Mouse (Mus musculus) kidney, adult 8-10 months (tissue): ENCODE measurements around the gene Itga8.
A peak's percentile ranks its signal among the peaks of the same experiment; 100 is the strongest.

Source experiments
- DNase-seq, 2 experiments: peaks; one replicate each; pipeline ENCODE4 v3.0.0; 2022

Itga8 gene

DNA sequence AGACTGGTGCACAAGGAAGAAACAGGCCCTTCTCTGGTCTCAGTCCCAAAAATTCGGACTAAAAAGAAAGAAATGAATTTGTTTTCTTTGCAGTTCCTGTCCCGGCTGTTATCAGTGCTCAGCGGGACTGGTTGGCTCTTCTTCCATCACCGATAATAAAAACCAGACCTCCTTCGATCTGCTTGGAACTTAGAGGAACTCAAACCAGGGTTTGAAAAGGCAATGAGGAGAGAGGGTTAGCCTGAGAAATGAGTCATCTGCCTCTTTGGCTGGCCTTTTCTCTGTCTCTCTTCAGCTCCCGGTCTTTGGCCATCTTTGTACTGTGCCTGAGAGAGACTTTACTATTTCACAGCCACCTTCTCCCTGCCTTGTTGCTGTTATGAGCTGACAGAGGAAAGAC, 112.7 kb downstream of the Itga8 start:
- no peak for DNase-seq

DNA sequence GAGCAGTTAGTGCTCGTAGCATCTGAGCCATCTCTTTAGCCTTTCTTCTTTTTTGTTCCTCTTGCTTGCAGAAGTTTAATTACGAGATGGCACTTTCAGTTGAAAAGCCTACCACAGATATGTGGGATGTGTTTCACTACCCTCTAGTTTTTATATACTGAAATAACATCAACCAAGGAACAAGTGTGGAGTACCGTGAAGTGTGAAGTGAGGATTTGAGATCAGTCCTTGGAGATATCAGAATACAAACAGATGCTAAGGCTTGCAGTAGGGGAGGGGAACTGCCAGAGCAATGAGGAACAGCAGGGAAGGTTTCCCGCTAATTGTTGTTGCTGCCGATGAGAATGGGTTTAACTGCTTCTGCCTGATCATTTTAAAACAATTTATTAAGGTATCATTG, 114.1 kb downstream of the Itga8 start:
- DNase-seq: no peak

DNA sequence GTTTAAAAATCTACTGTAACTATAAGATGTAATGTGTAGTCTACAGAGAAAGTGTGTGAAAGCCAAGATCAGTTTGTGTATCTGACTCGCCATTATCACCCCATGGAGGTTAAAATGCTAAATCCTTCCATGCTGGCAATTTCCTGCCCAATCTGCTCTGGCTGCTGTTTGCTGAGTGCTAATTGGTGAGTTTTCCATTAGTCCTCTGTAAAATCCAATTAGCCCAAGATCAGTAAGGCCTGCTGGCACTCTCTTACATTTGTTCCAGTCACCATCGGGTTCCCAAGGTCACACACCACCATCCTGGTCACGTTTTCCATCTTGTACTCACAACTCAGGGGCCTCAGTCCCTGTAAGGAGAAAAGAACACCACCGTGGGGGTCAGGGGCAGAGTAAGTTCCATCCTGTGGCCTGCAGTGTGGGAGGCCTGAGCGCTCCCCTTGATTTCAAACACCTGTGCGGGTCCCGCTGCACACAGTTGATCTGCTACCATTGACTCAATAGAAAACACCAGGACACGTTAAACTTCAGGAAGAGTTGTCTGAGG, 119.2 kb downstream of the Itga8 start:
- DNase-seq: no peak

DNA sequence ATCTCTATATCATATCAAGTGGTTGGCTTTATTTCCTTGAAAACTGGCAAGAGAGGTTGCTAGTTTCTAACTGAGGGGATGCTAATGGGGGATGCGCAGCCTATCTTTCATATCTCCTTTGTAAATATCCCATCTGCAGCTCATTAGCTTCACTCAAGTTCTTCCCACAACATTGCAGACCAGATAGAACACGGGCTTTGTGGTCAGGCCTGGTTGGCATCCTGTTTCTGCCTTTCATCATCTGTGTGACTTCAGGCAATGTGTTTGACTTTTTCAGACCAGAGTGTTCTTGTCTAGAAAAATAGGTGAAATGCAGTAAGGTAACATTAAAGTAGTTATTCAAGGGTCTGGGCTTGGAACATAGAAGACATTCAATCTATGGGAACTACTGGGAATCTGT, 121.1 kb downstream of the Itga8 start:
- DNase-seq: no peak

DNA sequence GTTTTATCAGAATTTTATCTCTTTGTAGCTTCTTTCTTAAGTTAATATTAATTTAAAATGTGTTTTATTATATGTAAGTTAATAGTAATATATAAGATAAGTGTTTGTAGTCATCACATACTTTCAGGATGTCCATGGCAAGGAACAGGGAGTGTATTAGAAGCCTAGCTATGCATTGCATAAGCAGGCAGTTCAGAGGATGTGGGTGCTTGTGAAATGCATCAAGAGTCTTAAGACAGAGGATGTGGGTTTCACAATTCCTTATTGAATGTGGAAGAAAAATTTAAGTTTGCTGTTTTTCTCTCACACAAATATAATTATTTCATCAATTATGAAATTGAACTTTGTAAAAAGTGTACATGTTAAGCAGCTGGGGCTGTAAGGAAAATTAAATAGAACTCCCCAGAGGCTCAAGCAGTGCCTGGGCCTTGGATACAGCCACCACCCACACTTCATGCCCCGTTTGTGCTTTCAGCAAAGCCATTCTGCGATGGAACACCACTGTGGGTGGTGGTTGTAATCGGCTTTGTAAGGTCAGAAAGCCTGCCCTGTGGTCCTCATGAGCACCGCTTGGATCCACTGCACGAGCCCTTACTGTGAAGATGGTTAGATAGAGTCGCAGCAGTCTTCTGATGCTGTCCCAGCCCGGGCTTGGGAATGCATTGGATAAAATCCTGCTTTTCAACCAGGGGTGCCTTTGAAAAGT, 126.8 kb downstream of the Itga8 start:
- DNase-seq: no peak

DNA sequence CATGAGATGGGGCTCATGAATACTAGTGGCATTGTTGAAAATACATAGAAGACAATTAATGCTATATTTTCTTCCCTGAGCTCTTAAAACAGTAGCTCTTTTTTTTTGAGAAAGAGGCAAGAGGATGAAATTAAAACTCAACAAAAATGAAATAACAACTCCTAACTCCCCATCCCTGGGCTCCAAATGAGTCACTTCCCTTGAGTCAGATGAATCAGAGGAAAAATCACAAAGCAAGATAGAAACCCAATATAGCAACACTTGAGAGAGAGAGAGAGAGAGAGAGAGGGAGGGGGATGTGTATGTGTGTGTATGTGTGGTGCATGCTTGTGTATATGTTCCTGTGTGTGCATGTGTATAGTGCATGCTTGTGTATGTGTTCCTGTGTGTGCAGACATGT, 131.5 kb downstream of the Itga8 start:
- DNase-seq: no peak

DNA sequence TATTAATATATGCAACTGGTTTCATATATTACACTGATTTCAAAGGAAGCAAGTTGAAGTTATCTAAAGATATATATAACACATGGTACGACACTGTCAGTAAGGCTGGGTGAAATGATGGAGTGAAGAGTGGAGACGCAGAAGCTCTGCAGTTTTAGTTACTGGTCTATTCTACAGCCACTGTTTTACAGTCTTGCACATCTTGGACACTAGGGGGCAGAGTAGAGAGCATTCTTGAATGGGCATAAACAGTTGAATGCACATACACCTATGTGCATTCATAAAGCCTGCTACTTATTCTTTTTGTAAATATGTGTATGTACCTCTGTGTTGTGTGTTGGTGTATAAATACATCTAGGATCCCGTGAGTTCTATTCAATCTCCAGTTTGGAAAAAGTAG, 141.2 kb downstream of the Itga8 start:
- DNase-seq: peak; percentile 14 to 20

DNA sequence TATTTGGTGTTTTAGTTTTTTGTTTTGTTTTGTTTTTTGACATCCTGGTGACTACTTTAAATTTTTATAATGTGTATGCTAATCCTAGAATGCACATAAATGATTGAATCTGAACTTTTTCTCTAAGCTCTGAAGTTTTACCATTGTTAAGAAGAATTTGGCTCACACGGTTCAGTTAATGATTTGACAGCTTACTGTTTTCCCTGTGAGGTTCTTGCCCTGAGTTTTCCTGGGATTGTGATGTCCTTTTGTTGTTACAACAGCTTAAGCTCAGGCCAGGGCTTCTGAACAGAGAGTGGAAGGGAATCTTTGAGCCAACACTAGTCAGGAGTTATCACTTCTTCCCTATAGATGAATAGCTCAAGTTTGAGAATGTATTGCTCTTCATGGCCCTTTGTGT, 144.7 kb downstream of the Itga8 start:
- DNase-seq: peak in 1 of 2 experiments; percentile 22

DNA sequence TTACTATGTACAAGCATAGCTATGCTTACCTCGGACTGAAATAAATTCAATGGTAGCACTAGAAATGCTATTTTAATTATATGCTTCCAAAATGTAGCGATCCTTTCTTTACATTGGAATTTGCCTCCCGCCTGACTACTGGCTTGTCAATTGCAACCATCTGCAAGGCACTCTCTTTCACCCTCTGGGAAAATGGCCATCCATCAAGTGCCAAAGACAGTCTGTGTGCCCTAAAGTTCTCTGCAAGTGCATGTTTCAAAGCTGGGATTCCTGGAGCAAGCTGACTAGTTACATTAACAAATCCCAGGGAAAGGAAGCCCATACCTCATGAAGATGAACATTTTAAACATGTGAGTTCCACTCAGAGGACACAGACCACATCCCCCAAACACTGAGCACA, 145.3 kb downstream of the Itga8 start:
- DNase-seq: no peak

DNA sequence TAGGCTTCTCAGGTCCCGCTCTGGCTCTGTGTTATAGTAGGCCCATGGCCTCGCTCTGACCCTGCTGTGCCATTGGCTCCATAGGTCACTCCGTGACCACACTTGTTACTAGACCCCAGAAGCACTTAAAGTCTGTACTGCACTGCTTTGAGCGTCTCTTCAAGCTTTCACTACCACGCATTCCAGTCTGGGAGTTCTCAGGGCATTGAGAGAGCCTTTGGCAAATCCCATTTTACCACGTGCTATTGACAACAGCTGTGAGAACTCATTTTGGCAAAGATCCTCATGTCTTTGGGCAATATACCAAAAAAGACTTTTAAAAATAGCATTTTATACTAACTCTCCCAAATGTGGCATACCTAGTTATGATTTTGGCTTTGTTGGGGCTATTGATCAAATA, 147.0 kb downstream of the Itga8 start:
- DNase-seq: no peak

DNA sequence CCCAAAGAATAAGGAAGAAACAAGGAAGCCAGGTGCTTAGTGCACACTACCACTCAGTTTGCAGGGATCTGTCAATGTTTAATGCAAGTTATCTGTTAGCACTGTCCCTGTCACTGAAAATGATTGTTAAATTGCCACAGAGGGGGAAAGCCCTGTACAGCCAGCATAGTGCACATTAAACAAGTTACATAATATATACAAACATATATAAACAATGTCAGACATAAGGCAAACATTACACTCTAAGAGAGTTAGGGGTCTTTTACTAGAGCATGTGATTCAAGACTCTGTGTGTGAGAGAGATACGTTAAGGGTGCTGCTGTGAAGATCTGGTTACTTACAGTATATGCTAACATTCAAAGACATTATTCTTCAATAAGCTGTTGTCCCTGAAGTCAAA, 148.2 kb downstream of the Itga8 start:
- DNase-seq: peak in 1 of 2 experiments; percentile 8

DNA sequence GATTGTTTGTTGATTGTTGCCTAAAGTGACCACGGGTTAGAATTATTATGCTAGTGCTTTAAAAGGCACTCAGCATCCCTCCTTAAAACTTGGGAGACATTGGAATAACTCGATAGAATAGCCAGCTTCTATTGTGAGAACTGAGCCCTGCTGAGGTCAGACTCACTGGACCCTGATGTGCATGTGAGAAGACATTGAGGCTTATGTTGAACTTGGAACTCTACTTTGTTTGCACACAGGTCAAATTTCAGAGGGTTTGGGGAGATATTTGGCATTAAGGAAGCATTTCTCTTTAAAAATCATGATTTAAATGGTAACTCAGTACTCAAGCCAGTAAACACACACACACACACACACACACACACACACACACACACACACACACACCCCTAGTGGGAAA, 153.8 kb downstream of the Itga8 start:
- peak; percentile 23 to 50 for DNase-seq

DNA sequence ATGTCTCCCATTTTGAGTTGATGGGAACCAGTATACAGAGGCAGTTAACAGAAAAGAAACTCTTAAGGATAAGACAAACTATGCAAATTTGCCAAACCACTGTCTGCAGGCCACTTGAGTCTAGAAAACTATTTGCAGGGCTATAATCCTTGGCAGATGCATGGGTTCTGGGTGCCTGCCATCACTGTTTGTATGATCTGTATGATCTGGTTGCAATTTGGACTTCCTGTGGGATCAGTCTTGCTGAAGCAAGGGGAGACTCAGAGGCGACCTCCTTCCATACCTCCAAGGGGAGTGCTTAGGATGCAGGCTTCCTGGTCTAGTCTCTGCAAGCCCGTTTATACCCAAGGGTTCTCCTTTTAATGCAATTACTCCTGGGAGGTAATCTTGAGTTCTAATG, 155.1 kb downstream of the Itga8 start:
- DNase-seq: no peak

DNA sequence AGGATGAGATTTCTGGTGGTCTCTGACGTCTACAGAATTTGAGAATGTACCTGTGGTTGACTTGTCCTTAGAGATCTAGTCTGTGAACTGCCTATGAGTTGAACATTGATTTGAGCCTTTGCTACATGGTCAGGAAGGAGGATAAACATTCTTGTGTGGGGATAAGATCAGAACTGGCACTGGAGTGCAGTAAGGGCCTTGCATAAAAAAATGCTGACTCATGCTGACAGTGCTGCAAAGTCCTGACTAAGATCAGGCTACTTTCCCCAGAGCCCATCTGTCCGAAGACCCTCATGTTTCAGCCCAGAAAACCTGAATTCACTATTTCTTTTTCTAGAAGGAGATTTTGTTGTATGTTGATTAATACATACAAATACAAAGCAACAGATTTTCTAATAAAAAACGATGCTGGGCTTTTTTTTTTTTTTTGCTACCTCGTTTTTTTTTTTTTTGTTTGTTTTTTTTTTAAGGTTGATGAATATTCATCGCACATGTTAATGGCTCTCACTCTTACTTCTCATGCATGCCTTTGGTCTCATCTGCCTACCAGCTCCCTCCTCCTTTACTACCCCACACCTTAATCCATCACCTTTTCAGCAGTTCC, 162.9 kb downstream of the Itga8 start:
- DNase-seq: no peak

DNA sequence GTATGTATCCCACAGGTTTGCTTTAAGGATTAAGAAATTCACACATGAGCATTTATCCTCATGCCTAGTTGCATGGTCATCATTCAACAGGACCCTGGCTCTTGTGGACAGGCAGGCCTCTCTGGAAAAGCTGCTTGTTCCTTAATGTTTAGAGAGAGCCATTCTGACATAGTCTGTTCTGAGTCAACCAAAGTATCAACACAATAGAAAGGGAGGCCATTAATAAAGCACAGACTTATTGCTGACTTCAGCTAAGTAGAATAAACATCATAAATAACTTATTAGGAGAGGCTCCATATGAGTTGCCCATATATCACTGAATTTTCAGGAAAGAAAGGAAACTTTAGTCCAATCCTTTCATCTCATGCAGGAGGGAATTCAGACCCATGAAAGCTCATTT, 175.1 kb downstream of the Itga8 start:
- DNase-seq: no peak

DNA sequence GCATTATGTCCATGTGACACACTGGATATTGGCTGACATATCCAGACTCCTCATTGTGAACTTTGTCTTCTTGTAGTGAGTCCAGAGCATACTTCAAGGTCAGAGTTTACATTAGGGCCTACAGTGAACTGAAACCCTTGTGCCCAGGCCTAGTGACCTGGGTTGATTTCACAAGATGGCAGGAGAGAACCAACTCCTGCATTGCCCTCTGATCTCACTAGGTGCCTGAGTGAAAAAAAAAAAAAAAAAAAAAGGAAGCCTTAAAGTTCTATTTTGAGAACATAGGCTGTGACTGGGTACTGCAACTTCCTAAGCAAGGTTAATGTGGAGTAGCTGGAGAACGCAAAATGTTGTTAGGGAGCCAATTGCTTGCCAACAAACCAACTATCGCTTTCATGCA, 186.2 kb downstream of the Itga8 start:
- no peak for DNase-seq

DNA sequence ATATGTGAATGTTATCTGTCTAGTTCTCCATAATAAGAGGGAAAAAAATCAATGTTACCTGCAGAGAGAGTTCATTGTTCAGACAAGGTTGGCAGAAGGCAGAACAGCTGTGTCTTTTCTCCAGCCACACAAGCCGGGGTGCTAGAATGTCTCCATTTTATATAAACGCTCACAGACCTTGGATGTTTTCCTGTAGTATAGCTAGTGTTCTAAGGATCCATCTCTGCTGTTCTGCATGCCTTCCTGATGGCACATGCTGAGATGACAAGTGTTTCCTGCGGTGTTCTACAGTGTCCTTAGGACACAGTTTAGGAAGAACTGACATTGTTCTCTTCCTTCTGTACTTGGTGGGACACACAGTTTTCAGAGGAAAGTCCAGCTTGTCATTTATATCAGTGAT, 192.4 kb downstream of the Itga8 start:
- no peak for DNase-seq

DNA sequence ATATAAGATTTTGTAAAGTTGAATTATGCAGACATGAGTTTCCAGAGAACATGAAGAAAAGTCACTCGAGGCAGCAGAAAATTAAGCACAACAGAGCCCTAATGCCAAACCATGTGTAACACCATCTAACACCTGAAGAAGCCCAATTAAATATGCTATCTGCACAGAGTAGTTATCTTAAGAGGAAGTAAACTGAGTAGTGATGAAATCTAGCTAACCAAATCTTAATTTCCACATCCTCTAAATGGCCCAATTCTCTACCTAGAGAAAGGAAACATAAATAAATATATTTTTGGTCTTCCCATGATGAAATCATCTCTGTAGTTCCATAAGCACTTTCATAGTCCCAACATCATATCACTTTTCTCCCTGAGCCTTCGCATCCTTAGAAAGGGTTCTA, 193.4 kb downstream of the Itga8 start:
- DNase-seq: no peak

DNA sequence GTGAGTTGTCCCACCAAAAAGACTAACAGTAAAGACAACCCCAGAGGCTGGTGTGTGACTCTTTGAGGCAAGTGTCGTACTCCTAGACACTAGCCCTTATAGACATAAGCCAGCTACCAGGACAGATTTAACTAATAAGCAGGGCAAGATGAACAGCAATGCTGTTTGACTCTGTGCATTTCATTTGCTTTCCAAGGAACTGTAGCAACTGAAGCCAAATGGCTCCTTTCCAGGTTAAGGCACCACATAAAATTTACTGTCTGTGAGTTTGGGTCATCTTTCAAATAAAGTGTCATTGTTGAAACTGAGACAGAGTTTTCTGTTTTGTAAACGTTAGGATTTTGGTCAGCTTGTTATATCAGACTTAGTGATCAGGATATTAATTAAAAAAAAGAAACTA, 194.5 kb downstream of the Itga8 start:
- no peak for DNase-seq

DNA sequence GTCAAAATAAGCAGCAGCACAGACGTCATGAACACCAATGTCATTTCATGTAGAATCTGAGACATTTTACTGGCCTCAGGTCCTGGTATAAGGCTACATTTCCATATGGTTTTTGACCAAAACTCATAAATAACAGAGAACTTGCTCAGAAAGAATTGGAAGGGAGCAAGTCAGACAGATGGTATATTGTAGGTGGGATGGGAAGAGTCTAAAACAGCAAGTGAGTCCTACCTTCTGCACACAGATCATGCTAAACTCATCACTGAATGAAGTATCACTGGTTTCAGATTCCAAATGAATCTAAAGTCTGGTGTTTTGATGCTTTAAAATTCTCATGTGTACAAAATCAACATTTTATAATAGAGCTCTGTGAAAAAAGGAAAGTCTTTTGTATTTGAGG, 198.5 kb downstream of the Itga8 start:
- no peak for DNase-seq

DNA sequence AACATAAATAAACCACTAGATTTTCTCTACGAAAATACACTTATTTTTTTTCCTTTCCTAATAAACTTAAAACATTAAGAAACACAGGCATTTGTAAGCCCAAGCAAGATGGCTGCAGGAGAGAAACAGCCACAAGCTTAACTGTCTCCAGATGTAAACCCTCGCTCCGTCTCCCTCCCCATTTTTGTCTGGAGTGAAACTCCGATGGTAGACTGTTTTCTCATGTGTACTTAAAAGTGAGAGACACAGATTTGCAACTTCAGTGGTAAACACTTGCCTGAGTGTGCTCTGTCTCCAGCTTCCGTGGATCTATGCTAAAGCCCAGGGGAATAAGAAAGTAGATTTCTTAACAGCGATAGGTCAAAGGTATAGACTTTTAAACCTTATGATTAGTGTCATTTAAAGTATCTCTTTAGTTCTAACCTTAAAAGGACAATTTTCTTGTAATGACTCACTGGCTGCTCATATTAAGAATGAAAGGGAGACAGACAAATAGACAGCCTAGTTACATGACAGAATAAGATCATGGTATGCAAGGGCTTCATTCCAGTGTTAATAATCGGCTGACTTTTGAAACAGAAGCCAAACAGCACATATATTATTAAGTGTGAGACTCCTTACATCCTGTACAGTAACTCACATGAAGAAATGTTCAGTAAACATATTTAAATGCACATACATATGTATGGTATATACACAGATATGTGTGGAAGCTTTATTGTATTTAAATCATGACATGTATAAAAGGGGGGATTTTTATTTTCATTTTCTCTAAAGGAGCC, 209.3 kb downstream of the Itga8 start:
- DNase-seq: no peak

DNA sequence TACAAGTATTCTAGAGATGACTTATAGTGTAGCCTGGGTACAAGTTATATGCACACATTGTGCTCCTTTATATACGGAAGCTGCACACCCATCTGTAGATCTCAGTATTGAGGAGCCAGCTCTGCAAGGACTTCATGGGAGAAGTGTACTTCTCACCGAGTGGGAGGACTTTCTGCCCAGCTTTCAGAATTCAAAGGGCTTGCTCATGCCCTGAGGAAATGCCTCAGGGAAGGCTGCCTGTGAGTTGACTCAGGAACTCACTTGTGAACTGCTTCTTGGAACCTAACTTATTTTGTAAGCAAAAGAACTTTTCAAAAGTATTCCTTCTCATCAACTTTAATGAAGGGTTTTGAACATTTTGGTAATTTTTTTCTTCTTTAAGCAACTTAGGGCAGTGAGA, 210.7 kb downstream of the Itga8 start:
- DNase-seq: no peak

DNA sequence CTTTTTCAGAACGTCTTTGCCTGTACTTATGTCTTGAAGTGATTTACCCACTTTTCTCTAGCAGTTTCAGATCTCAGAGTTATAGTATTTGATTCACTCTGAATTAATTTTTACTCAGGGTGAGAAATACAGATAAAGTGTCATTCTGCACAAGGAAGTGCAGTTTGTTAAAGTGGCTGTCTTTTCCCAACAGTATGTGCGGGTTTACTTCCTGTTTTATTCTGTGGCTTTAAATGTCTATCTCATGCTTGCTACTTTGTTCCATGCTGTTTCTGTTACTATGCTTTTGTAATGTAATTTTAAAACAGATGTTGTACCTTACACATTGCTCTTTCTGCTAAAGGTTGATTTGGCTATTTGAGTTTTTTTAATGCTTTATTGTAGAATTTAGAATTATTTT, 216.2 kb downstream of the Itga8 start:
- DNase-seq: no peak

DNA sequence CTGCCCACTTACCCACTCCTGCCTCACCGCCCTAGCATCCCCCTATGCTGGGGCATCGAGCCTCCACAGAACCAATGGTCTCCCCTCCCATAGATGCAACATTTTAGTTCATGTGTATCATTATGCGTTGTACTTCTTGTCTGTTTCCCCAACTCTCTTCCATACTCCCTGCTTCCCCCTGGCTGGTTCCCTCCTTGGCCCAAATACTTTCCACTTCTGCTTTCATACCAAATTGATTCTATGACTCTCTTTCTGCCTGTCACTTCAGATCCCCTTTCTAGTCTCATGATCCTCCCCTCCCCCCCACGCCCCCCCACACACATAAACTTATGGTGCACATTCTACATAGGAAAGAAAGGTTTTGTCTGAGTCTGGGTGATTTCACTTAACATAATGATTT, 217.4 kb downstream of the Itga8 start:
- no peak for DNase-seq
